Mouse (Mus musculus): Measurements from ENCODE around the gene Gm20388.

DNA sequence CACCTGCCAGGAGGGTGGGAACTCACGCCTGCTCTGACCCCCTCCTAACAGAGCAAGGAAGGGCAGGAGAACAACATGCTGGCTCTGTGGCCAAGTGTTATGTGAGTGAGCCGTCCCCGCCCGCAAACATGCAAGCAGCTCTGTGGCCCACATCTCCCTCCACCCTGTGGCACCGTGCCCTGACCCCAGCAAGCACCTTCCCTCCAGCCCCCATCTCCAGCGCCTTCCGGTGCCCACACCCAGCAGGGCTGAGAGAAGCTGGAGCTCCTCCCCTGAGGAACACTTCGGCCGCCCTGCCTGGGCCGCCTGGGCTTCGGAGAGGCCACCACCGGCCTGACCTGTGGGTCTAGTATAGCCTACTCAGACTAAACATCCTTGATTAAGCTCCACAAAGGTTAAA is 1535.5 kb downstream of the Gm20388 start:
- TF ChIP-seq CTCF (IDR thresholded peaks at IDR 0.05; ENCODE audit: low read depth) (no peak), EP300 (IDR thresholded peaks at IDR 0.05; ENCODE audit: low read depth) (no peak)
